Mouse (Mus musculus) heart, postnatal 0 days (tissue): ENCODE measurements around the gene Cdkl3.

Source experiments
- CTCF ChIP-seq: IDR thresholded peaks from 2 replicates; pipeline ENCODE4 v1.5.1; 2016; ENCODE audit warnings: antibody characterized with exemption, control low read depth, low read depth
- EP300 ChIP-seq: IDR thresholded peaks from 2 replicates; pipeline ENCODE4 v1.6.1; 2016; ENCODE audit warnings: antibody characterized with exemption, low read depth

DNA sequence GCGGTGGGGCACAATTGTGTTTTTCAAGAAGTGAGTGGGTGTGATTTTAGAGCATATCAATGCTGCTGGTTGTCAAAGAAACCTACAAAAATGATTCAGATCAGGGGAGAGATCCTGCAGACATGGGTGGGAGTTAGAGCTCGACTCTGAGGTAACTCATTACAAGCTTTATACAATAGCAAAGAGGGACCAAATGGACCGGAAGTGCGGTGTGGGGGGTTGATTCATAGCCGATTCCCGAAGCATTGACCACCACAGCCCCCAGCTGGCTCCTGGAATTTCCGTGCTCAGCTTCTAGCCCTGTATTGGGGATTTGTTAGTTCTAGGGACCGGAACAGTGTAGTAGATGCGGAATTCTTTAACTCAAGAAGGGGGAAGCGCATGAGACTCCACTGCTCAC lies 2.7 kb upstream of the Cdkl3 start:
- TF ChIP-seq EP300 (no peak), CTCF (no peak)
